Mouse (Mus musculus): ENCODE measurements around the gene Mup6. TPM values are rescaled to one million over a fixed set of nuclear protein-coding genes. Genes with fewer than 3 reads are reported as not detected.

Mup6 gene
- not detected for polyA plus RNA-seq (2017; shearing (Covaris generic))

DNA sequence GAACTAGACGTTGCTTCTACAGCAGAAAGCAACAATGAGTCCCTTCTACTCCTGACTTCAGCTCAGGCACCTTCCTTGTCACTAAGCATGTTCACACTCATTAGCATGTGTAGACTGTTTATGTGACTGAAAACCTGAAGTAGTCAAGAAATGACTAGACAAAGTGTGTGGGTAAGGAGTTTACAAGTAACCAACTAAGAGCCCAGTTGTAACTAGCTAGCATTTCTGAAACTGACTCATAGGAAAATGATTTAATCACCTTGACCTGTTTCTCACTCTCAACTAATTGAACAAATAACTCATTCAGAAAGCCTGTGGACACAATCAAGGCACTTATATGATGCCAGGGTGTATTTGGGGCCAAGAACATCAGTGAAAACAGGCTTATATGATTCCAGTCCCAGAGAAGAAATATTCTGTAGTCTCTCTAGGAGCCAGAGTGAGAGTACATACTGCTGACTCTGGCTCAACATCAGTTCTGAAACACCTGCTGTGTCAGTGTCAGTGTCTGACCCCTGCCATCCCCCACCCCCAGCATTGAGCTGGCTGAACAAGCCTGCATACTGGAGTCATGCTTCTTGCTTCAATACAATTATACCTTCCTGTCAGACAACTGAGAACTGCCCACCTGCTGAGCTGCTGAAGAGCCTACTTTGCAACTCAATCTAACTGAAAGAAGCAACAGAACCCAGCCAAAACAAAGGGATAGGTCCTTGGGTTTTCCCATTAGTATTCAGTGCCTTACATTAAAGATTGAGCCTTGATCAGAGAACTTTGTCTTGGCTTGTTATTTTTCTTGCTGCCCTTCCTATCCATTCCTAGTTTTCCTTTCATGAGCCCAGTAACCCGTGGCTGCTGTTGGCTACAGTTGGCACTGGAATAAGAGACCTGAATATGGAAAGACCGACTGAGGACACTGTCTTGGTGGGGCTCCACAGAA, at the start of gene Mup6:
Gene Mup6, plus strand, starts transcription at position 890 of the 940 bp plus-strand sequence.

GRCm38 (mm10) chr4:59914608-59915403, 49.3 kb upstream of the Mup6 start, which contains the start of gene Slc46a2:
TSS of gene Slc46a2 (minus strand) at chr4:59915056.

DNA sequence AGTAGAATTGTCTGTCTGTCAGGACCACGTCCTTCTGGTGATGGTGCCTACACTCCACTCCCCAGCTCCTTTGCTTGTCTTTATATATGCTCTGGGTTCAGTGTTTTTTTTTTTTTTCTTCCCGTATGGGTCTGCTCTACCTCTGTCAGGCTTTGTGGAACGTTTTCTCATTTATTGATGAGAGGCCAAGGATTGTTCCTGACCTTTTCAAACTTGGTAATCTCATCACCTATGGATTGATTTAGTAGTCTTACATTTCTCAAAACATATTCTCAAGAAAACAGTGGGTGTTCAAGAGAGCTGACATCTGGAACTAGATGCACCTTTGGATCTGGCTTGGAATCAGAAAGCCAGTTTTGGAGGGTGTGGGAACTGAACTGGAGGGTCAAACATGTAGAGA, 3.5 kb upstream of the Mup6 start, which contains the start of gene Mup4:
Gene Mup4, minus strand, starts transcription at position 101 of the 400 bp plus-strand sequence.

Other genes starting within 250 kb of the Mup6 start
- 65.6 TPM for gene Inip, start 162.7 kb upstream of the Mup6 start, polyA plus RNA-seq (2017; shearing (Covaris generic))
- 3.3 TPM for gene Snx30, start 158.5 kb upstream of the Mup6 start, polyA plus RNA-seq (2017; shearing (Covaris generic))
- gene Slc46a2, start 49.2 kb upstream of the Mup6 start, polyA plus RNA-seq (2017; shearing (Covaris generic)): not detected
- gene Mup4, start 3.6 kb upstream of the Mup6 start, polyA plus RNA-seq (2017; shearing (Covaris generic)): not detected
- gene Mup7, start 106.2 kb downstream of the Mup6 start, polyA plus RNA-seq (2017; shearing (Covaris generic)): not detected
- gene Mup2, start 190.0 kb downstream of the Mup6 start, polyA plus RNA-seq (2017; shearing (Covaris generic)): not detected

Data from activated CD4-positive, CD25-positive, alpha-beta regulatory T cell, adult 9 weeks (primary cell).